Comparison of ENCODE assay signal across 1 mouse cellular context in the genomic region with DNA sequence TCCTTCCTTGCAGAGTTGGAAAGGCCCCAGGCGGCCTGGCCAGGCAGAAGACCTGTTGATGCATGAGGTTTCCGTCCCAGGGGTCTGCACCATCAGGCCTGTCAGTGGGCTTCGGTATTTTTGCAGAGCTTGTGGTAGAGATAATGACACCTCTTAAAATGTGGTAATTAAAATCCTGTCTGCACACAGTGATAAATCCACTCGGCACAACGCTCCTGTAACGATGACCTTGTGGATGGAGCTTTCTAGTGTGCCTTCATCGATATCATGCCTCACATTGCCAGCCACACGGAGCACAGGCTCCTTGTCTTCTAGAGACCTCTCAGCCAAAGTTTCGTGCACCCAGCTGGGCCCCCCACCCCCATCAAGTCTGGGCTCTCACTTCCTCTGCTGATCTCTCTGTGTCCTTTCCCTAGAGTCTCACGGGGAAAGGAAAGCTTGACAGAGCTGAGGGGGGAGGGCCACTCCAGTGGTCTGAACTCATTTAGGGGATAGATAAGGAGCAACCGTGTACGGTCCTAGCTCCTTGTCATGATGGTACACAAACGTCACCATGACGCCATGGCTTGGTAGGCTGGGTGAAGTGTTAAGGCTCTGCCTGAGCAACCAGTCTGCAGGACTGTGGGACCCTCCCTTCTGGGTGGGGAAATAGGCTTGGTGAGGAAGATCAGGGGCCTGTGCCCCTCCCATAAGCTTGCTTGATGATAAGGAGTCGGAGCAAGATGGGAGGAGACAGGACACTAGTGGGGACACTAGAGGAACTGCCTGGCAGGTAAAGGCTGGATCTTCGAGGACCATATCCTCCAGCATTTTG.
TF ChIP-seq lines count a peak whose summit lies in the region.

No protein-coding gene starts in this region.

TF ChIP-seq in MEL, 35 proteins besides CTCF, POLR2A, EP300 and RAD21 (continued from another document):
- no peak for TF ChIP-seq MAFK (IDR thresholded peaks at IDR 0.05; ENCODE audit: borderline replicate concordance, low read depth, low read length)
- peak; percentile 76 for TF ChIP-seq ETS1 (IDR thresholded peaks at IDR 0.05; ENCODE audit: low read depth, low read length)
- no peak for TF ChIP-seq SMC3 (IDR thresholded peaks at IDR 0.05; ENCODE audit: low read depth, low read length)
- TF ChIP-seq POLR2AphosphoS5 (IDR thresholded peaks at IDR 0.05; ENCODE audit: borderline replicate concordance, low read depth, low read length) = no peak
- TF ChIP-seq ZNF384 (IDR thresholded peaks at IDR 0.05; ENCODE audit: low read depth, low read length) = no peak
- TF ChIP-seq MYB (IDR thresholded peaks at IDR 0.05; ENCODE audit: low read depth, low read length) = 0 out of 2 replicates have a peak, but pooled peaks have one; percentile 53
- TF ChIP-seq CHD1 (IDR thresholded peaks at IDR 0.05; ENCODE audit: low read depth, low read length) = no peak
- peak; percentile 50 for TF ChIP-seq MAZ (IDR thresholded peaks at IDR 0.05; ENCODE audit: low read depth, low read length)
- TF ChIP-seq CHD2 (IDR thresholded peaks at IDR 0.05; ENCODE audit: low read length) = no peak; the same call in 1 of the 2 replicates
- no peak for TF ChIP-seq NELFE (IDR thresholded peaks at IDR 0.05; ENCODE audit: low read depth, low read length)
- TF ChIP-seq RCOR1 (IDR thresholded peaks at IDR 0.05; ENCODE audit: low read depth, low read length) = peak; percentile 63
- peak; percentile 63; the same call in 1 of the 2 replicates for TF ChIP-seq ZMIZ1 (IDR thresholded peaks at IDR 0.05; ENCODE audit: low read depth, low read length)
